Mouse (Mus musculus): ENCODE measurements at regions not wholly inside any gene's neighbourhood (a gene's known extent, or its start where the extent isn't known, plus 50 kb on each side); places are given as distances from the start of the nearest gene placed in this dataset.

- no peaks in the 10 kb centered on the region for H3K4me1 ChIP-seq
- ATAC-seq (ENCODE audit: low FRiP score): no peak
- H3K36me3 ChIP-seq (replicated peaks): no peaks in the 10 kb centered on the region
- H3K4me3 ChIP-seq (replicated peaks): no peak overlapping the region
- no peaks in the 10 kb centered on the region for H3K27me3 ChIP-seq
- H3K4me2 ChIP-seq: no peak overlapping the region
- H3K9me3 ChIP-seq: no peaks in the 10 kb centered on the region
- no peak overlapping the region for H3K27ac ChIP-seq
- no peak overlapping the region for H3K9ac ChIP-seq
Observed at GRCm38 (mm10) chr16:47599476-47599875, 684.1 kb upstream of the Dppa4 start.
